In genomic region chr3:98550832-98551231, GRCm38 (mm10) we compare ENCODE assay signal across 29 mouse cellular contexts. TPM values are rescaled to one million over a fixed set of nuclear protein-coding genes. Genes with fewer than 3 reads are reported as not detected.
"Had no signal": no experiment of that assay in that cellular context is flagged by ENCODE, and none has a peak within 500 bp of the region (broad histone marks: within the 10 kb centered on the region; RNA-seq: fewer than 3 reads in every experiment).

No protein-coding gene starts in this region.

RNA-seq across cellular contexts. Expression of gene Gm10681, which starts 37.8 kb away (rescaled TPM):
- total RNA-seq: forebrain, postnatal 0 days; gastrocnemius, adult 2 months; gastrocnemius, adult 8-10 months; gastrocnemius, postnatal 10 days; gastrocnemius, postnatal 14 days; gastrocnemius, postnatal 25 days; gastrocnemius, postnatal 36 days; gastrocnemius, postnatal 4 days; heart, adult 18-20 months; heart, adult 2 months; heart, adult 8-10 months had no signal
- polyA plus RNA-seq: cortical plate, adult 2 months; embryonic facial prominence, embryonic 10.5 days; embryonic facial prominence, embryonic 11.5 days; embryonic facial prominence, embryonic 12.5 days; embryonic facial prominence, embryonic 13.5 days; embryonic facial prominence, embryonic 14.5 days; embryonic facial prominence, embryonic 15.5 days; erythroblast, embryonic 14.5 days; forebrain, embryonic 10.5 days; forebrain, embryonic 11.5 days; forebrain, embryonic 12.5 days; forebrain, embryonic 13.5 days; forebrain, embryonic 14.5 days; forebrain, embryonic 15.5 days; forebrain, embryonic 16.5 days; forebrain, postnatal 0 days; frontal cortex, adult 2 months; gonadal fat pad, adult 2 months; heart, adult 2 months had no signal

RNA-seq across cellular contexts. Expression of gene Hsd3b4, which starts 40.5 kb away (rescaled TPM):
- total RNA-seq: forebrain, postnatal 0 days; gastrocnemius, adult 18-20 months; gastrocnemius, adult 2 months; gastrocnemius, adult 8-10 months; gastrocnemius, postnatal 10 days; gastrocnemius, postnatal 14 days; gastrocnemius, postnatal 25 days; gastrocnemius, postnatal 36 days; gastrocnemius, postnatal 4 days; heart, adult 18-20 months; heart, adult 2 months; heart, adult 8-10 months had no signal
- polyA plus RNA-seq: cortical plate, adult 2 months; embryonic facial prominence, embryonic 10.5 days; embryonic facial prominence, embryonic 11.5 days; embryonic facial prominence, embryonic 12.5 days; embryonic facial prominence, embryonic 13.5 days; embryonic facial prominence, embryonic 14.5 days; embryonic facial prominence, embryonic 15.5 days; erythroblast, embryonic 14.5 days; forebrain, embryonic 10.5 days; forebrain, embryonic 11.5 days; forebrain, embryonic 12.5 days; forebrain, embryonic 13.5 days; forebrain, embryonic 14.5 days; forebrain, embryonic 15.5 days; forebrain, embryonic 16.5 days; forebrain, postnatal 0 days; frontal cortex, adult 2 months; gonadal fat pad, adult 2 months; heart, adult 2 months had no signal
